Mouse (Mus musculus) heart, adult 2 months (tissue): ENCODE data around the gene Itpka. TPM values are rescaled to one million over a fixed set of nuclear protein-coding genes. Genes with fewer than 3 reads are reported as not detected.

Source experiments
- DNase-seq, 2 experiments: peaks; one replicate each; pipeline ENCODE4 v3.0.0; 2021
- H3K27ac ChIP-seq: fragments of 200-600 bp; 2 replicates; pipeline ENCODE4 v1.8.1; 2022
- H3K27me3 ChIP-seq: fragments of 200-500 bp; 2 replicates; pipeline ENCODE4 v1.6.1; 2012; ENCODE audit warnings: mild to moderate bottlenecking, low read length, inconsistent platforms, mixed read lengths; ENCODE audit not compliant: control insufficient read depth, insufficient read depth
- H3K36me3 ChIP-seq: fragments of 200-500 bp; 2 replicates; pipeline ENCODE4 v1.6.1; 2012; ENCODE audit warnings: low read length, inconsistent platforms; ENCODE audit not compliant: control insufficient read depth, insufficient read depth
- H3K4me1 ChIP-seq: fragments of 200-500 bp; 2 replicates; pipeline ENCODE4 v1.6.1; 2011; ENCODE audit warnings: low read length; ENCODE audit not compliant: control insufficient read depth, insufficient read depth
- H3K4me3 ChIP-seq: fragments of 200-600 bp; 2 replicates; pipeline ENCODE4 v1.8.1; 2022
- H3K79me2 ChIP-seq: fragments of 200-500 bp; replicated peaks from 2 replicates; pipeline ENCODE4 v1.6.1; 2012; ENCODE audit warnings: mild to moderate bottlenecking, inconsistent platforms, low read length, moderate library complexity, mixed read lengths; ENCODE audit not compliant: control insufficient read depth, insufficient read depth
- H3K9ac ChIP-seq: fragments of 200-500 bp; 2 replicates; pipeline ENCODE4 v1.6.1; 2012; ENCODE audit warnings: low read depth, mild to moderate bottlenecking, control low read depth, inconsistent platforms, low read length, mixed read lengths
- CTCF ChIP-seq: fragments of 200-600 bp; IDR thresholded peaks from 2 replicates; pipeline ENCODE4 v1.8.1; 2022; ENCODE audit warnings: antibody characterized with exemption, mild to moderate bottlenecking, moderate library complexity
- EP300 ChIP-seq: fragments of 200-500 bp; IDR thresholded peaks from 2 replicates; pipeline ENCODE4 v1.6.1; 2011; ENCODE audit warnings: low read depth, low read length, control low read depth; ENCODE audit not compliant: insufficient read depth
- POLR2A ChIP-seq: fragments of 200-500 bp; IDR thresholded peaks from 2 replicates; pipeline ENCODE4 v1.6.1; 2011; ENCODE audit warnings: mild to moderate bottlenecking, low read depth, low read length, control low read depth; ENCODE audit not compliant: insufficient read depth
- WGBS: fragments of 180-500 bp; shearing (Covaris S2); methylation state at CpG from one replicate; pipeline ENCODE4 v1.1.7; 2018; 5-methylcytosine and 5-hydroxymethylcytosine counted together
- intact Hi-C: fragments of 180-260 bp; cut with DNase I; formaldehyde crosslinking; loops from one replicate; pipeline ENCODE4 v1.15.1; 2025
- polyA plus RNA-seq: library from polyadenylated mRNA; depleted of rRNA; stranded (reverse); fragments of >200 nt; gene quantifications from 2 replicates; pipeline ENCODE4 v1.2.3, GENCODE M21; 2012
- total RNA-seq, 2 experiments: library from RNA; stranded (reverse); gene quantifications; 2 replicates each; pipeline ENCODE4 v1.2.3; 2021

Itpka gene
- total and polyA plus RNA-seq, 3 experiments, result 0.52 to 1.3 (median 0.59) TPM

DNA sequence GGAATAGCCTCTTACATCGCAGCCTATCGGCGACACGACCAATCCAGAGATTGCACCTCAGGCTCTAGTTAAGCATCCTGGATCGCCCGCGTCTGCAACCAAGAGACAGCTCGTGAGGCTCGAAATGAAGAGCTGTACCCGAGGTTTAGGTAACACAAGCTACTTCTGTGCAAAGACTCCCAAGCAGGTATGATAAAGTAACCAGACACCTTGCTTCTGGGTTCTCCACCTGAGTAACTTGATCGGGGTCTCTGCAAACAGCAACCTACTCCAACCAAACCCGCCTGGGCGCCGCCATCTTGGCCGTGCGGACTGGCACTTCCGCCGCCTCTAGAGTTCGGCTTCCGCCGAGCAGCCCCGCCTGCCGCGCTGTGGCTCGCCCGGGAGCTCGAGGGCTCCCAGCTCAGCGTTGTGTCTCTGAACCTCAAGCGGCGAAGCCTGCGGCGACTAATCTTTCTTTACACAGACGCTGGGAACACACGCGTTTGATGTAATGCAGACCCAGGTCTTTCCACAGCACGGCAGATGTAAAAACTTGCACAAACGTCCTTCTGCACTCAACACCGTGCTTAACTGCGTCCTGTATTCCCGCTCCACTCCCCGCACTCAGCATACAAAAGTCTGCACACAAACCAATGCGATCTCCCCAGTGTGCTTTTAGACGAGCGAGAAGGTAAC, 45.2 kb downstream of the Itpka start, which contains the start of gene Rpap1:
Rpap1 (minus strand) TSS at position 332 of the 678 bp plus-strand sequence.
- DNase-seq, result peak; percentile 87
- WGBS, result under 1% methylated on average over 44 of the region's 44 CpGs
- Histone ChIP-seq H3K79me2 (no peaks in the 10 kb centered on the region), H3K27me3 (no peaks in the 10 kb centered on the region), H3K36me3 (no peaks in the 10 kb centered on the region), H3K27ac (peak within 1 kb of the TSS; percentile 67), H3K4me1 (no peaks in the 10 kb centered on the region; the same call in 1 of the 2 replicates), H3K9ac (peak within 1 kb of the TSS; percentile 70), H3K4me3 (peak within 1 kb of the TSS; percentile 89)
- intact Hi-C loops, result loop anchor here (1.0 to 10.0 kb wide), 4 partner anchors 85 to 227 kb away; no protein-coding TSS in a partner anchor
- peak; percentile 91 for TF ChIP-seq POLR2A
- 0 out of 2 replicates have a peak, but pooled peaks have one; percentile 48 for TF ChIP-seq EP300
- TF ChIP-seq CTCF, result no peak; the same call in 1 of the 2 replicates

DNA sequence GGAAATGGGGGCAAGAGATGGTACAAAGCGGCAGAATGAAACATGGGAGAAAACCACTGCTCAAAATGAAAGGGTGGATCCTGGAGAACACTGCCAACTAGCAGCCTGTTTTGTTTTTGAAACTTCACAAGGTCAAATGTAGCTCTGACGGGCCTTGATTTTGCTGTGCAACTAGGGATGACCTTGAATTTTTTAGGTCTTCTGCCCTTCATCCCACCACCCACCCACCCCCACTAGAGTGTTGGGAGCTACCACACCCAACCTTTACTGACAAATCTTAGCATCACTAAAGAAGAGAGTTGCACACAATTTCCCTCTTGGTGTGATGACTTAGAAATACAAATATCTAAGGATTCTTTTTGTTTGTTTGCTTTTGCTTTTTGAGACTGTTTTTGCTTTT, 47.9 kb downstream of the Itpka start:
- no peak overlapping the region for H3K4me3 ChIP-seq
- H3K27me3 ChIP-seq, result no peaks in the 10 kb centered on the region
- H3K9ac ChIP-seq, result no peak overlapping the region
- TF ChIP-seq POLR2A (no peak), EP300 (no peak), CTCF (no peak)
- no peaks in the 10 kb centered on the region for H3K36me3 ChIP-seq
- H3K4me1 ChIP-seq, result no peaks in the 10 kb centered on the region; the same call in 1 of the 2 replicates
- H3K79me2 ChIP-seq, result no peaks in the 10 kb centered on the region
- H3K27ac ChIP-seq, result no peak overlapping the region
- intact Hi-C loops, result loop anchor here (5.0 to 10.0 kb wide), 2 partner anchors 118 to 225 kb away; no protein-coding TSS in a partner anchor
- 75% methylated on average over 2 of the region's 2 CpGs for WGBS
- no peak for DNase-seq

- Histone ChIP-seq H3K79me2 (no peaks in the 10 kb centered on the region), H3K27me3 (peaks cover 1% of the 10 kb centered on the region; the same call in 1 of the 2 replicates), H3K27ac (no peak within 1 kb of the TSS; the same call in 1 of the 2 replicates), H3K4me1 (peaks cover 2% of the 10 kb centered on the region), H3K4me3 (0 out of 2 replicates have a peak within 1 kb of the TSS, but pooled peaks have one; percentile 2), H3K36me3 (no peaks in the 10 kb centered on the region), H3K9ac (no peak within 1 kb of the TSS)
- intact Hi-C loops, result loop anchor here (5.0 kb wide), 1 partner anchor 100 kb away; the partner anchor contains the start of gene Mga
- 51% methylated on average over 5 of the region's 5 CpGs for WGBS
- TF ChIP-seq EP300 (no peak), POLR2A (no peak), CTCF (no peak)
- no peak for DNase-seq
Observed at GRCm38 (mm10) chr2:119797279-119797783, 55.2 kb downstream of the Itpka start, which contains the start of gene Tyro3. Tyro3 (plus strand) TSS chr2:119797733.

GRCm38 (mm10) chr2:119798246-119798927, 56.2 kb downstream of the Itpka start:
- no peak overlapping the region; the same call in 1 of the 2 replicates for H3K27ac ChIP-seq
- H3K36me3 ChIP-seq, result no peaks in the 10 kb centered on the region
- peaks cover 2% of the 10 kb centered on the region for H3K4me1 ChIP-seq
- intact Hi-C loops, result loop anchor here (5.0 kb wide), 1 partner anchor 99 kb away; the partner anchor contains the start of gene Mga
- no peak overlapping the region for H3K9ac ChIP-seq
- DNase-seq, result peak; percentile 73 to 75
- peaks cover 1% of the 10 kb centered on the region; the same call in 1 of the 2 replicates for H3K27me3 ChIP-seq
- no peaks in the 10 kb centered on the region for H3K79me2 ChIP-seq
- 9% methylated on average over 13 of the region's 13 CpGs for WGBS
- H3K4me3 ChIP-seq, result 0 out of 2 replicates have a peak overlapping the region, but pooled peaks have one; percentile 2
- no peak for TF ChIP-seq POLR2A
- TF ChIP-seq CTCF, result peak; percentile 84

DNA sequence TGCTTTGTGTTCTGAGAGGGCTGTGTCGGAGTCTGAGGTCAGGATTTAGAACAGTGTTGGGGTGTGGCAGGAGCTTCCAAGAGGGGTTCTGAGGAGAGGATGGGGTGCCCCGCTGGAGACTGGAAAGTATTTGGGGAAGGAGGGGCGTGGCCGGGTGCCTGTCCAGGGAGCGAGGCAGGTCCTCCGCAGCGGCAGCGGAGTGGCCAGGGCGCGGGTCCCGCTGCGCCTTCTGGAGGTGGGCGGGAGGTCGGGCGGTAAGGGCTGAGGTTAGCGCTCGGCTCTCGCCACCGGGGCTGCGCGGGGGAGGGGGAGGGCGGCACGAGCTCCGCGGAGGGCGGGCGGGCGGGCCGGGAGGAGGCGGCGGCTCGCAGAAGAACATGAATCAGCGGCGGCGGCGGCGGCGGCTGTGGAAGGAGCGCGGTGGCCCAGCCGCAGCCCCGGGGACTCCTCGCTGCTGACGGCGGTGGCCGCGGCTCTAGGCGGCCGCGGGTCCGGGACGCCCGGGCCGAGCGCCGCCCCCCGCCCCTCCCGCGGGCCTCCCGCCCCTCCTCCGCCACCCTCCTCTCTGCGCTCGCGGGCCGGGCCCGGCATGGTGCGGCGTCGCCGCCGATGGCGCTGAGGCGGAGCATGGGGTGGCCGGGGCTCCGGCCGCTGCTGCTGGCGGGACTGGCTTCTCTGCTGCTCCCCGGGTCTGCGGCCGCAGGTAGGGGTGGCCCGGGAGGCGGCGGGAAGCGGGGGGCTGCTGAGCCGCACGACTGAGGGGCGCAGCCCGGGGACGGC, 57.2 kb downstream of the Itpka start:
- H3K36me3 ChIP-seq, result no peaks in the 10 kb centered on the region
- H3K27ac ChIP-seq, result no peak overlapping the region; the same call in 1 of the 2 replicates
- H3K4me3 ChIP-seq, result peak overlapping the region; percentile 66
- under 1% methylated on average over 53 of the region's 89 CpGs for WGBS
- no peaks in the 10 kb centered on the region for H3K79me2 ChIP-seq
- TF ChIP-seq EP300 (no peak), CTCF (no peak)
- H3K4me1 ChIP-seq, result peaks cover 2% of the 10 kb centered on the region
- peak overlapping the region; percentile 80 for H3K9ac ChIP-seq
- intact Hi-C loops, result loop anchor here (5.0 kb wide), 1 partner anchor 98 kb away; the partner anchor contains the start of gene Mga
- peaks cover 1% of the 10 kb centered on the region; the same call in 1 of the 2 replicates for H3K27me3 ChIP-seq
- peak; percentile 62 to 70 for DNase-seq
